In the genomic region with DNA sequence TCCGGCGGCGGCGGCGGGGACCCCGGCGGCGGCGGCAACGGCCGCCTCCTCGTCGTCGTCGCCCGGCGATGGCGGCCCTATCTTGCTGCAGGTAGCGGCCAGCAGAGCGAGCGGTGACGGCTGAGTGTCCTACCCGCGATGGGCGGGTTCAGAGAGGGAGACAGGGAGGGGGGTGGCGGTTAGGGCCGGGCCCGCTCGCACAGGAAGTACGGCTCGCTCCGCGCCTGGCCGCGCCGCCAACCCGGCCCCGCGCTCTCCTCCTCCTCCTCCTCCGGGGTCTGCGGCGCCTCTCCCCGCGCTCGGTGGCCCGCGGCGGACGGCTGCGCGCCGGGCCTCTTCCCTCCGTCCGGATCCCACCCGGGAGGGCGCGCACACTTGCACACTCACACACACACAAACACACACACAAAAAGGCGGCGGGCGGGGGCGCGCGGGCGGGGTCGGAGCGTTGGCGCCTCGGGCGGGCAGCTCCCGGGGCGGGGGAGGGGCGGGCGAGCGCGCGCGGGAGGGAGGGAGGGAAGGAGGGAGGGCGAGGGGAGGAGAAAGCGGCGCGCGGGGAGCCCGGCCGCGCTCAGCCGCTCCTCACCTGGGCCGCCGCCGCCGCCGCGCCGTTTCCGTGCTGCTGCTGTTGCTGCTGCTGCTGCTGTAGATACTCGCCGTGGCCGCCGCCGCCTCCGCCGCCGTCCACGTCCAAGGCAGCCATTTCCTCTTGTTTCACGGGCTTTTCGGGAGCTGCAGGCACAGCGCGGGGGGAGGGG, we compare ENCODE assay signal across 8 mouse cellular contexts. TPM values are rescaled to one million over a fixed set of nuclear protein-coding genes. Genes with fewer than 3 reads are reported as not detected.
DNase-seq lines count a peak whose midpoint lies in the region; ATAC-seq and TF ChIP-seq lines count a peak whose summit lies in the region.

No protein-coding gene starts in this region.

- no peaks in the 10 kb centered on the region for H3K27me3 ChIP-seq in heart, embryonic 12.5 days (replicated peaks)
- H3K27me3 ChIP-seq in kidney, postnatal 0 days (ENCODE audit: insufficient read depth, low read length): no peaks in the 10 kb centered on the region
- H3K27me3 ChIP-seq in liver, embryonic 11.5 days (replicated peaks; ENCODE audit: control insufficient read depth, insufficient read depth, low read length): no peaks in the 10 kb centered on the region
- H3K27me3 ChIP-seq in splenic B cell, adult 2 months (ENCODE audit: control insufficient read depth, insufficient read depth, low read length, poor library complexity, severe bottlenecking): no peaks in the 10 kb centered on the region

- H3K4me1 ChIP-seq in heart, embryonic 12.5 days (replicated peaks): peaks cover 9% of the 10 kb centered on the region
- 0 out of 2 replicates have a peak, but pooled peaks cover 3% of the 10 kb centered on the region for H3K4me1 ChIP-seq in kidney, postnatal 0 days (replicated peaks; ENCODE audit: insufficient read depth, low read length)
- H3K4me1 ChIP-seq in liver, embryonic 11.5 days (replicated peaks; ENCODE audit: control insufficient read depth, insufficient read depth, low read length): peaks cover 20% of the 10 kb centered on the region

- DNase-seq in CD4-positive helper T cell, adult 2 months (ENCODE audit: low read depth, low spot score): peak; percentile 96
- DNase-seq in brain, embryonic 14.5 days (ENCODE audit: low read depth): peak; percentile 94
- peak; percentile 92 for DNase-seq in kidney, postnatal 0 days (ENCODE audit: low spot score)
- DNase-seq in liver, embryonic 11.5 days (ENCODE audit: low spot score): peak; percentile 95
- peak; percentile 93 for DNase-seq in naive thymus-derived CD4-positive, alpha-beta T cell, adult 2 months (ENCODE audit: low read depth)
- DNase-seq in splenic B cell, adult 2 months (ENCODE audit: low read depth, low spot score): peak; percentile 93

- peak overlapping the region; percentile 79 for H3K4me3 ChIP-seq in heart, embryonic 12.5 days
- peak overlapping the region; percentile 97 for H3K4me3 ChIP-seq in kidney, postnatal 0 days (replicated peaks; ENCODE audit: low read depth, low read length)
- H3K4me3 ChIP-seq in liver, embryonic 11.5 days (ENCODE audit: low read depth, low read length): peak overlapping the region; percentile 99

- H3K27ac ChIP-seq in heart, embryonic 12.5 days (ENCODE audit: poor library complexity, severe bottlenecking): peak overlapping the region; percentile 100
- H3K27ac ChIP-seq in kidney, postnatal 0 days: peak overlapping the region; percentile 100
- H3K27ac ChIP-seq in liver, embryonic 11.5 days (ENCODE audit: low read depth, low read length): peak overlapping the region; percentile 100

- no peaks in the 10 kb centered on the region for H3K9me3 ChIP-seq in heart, embryonic 12.5 days (replicated peaks)
- no peaks in the 10 kb centered on the region for H3K9me3 ChIP-seq in kidney, postnatal 0 days (replicated peaks; ENCODE audit: low read length)
- H3K9me3 ChIP-seq in liver, embryonic 11.5 days (ENCODE audit: control insufficient read depth, low read length): no peaks in the 10 kb centered on the region

- peak overlapping the region; percentile 58 for H3K4me2 ChIP-seq in heart, embryonic 12.5 days
- peak overlapping the region; percentile 58 for H3K4me2 ChIP-seq in kidney, postnatal 0 days (ENCODE audit: low read length)
- peak overlapping the region; percentile 92 for H3K4me2 ChIP-seq in liver, embryonic 11.5 days

- ATAC-seq in erythroblast, adult 5-6 weeks (replicated peaks; ENCODE audit: low FRiP score, poor library complexity, severe bottlenecking): peak; percentile 66
- peak; percentile 84 for ATAC-seq in heart, embryonic 12.5 days (ENCODE audit: insufficient number of reproducible peaks, low FRiP score)
- ATAC-seq in kidney, postnatal 0 days (replicated peaks; ENCODE audit: low FRiP score, low read depth): peak; percentile 83
- peak; percentile 85 for ATAC-seq in liver, embryonic 11.5 days (replicated peaks; ENCODE audit: low FRiP score)

- H3K36me3 ChIP-seq in heart, embryonic 12.5 days: no peaks in the 10 kb centered on the region
- H3K36me3 ChIP-seq in kidney, postnatal 0 days (ENCODE audit: insufficient read depth, low read length): no peaks in the 10 kb centered on the region
- H3K36me3 ChIP-seq in liver, embryonic 11.5 days (ENCODE audit: control insufficient read depth, insufficient read depth, low read length): no peaks in the 10 kb centered on the region
- no peaks in the 10 kb centered on the region for H3K36me3 ChIP-seq in splenic B cell, adult 2 months (ENCODE audit: control insufficient read depth, insufficient read depth, low read length, poor library complexity, severe bottlenecking)

- no peak for TF ChIP-seq CTCF in brain, embryonic 14.5 days (IDR thresholded peaks at IDR 0.05; ENCODE audit: borderline replicate concordance, extremely low read depth, insufficient read depth, insufficient read length)
- TF ChIP-seq CTCF in kidney, postnatal 0 days (IDR thresholded peaks at IDR 0.05; ENCODE audit: low read depth): no peak

- 2% methylated on average over 80 of the region's 107 CpGs for WGBS in heart, embryonic 12.5 days
- WGBS in kidney, postnatal 0 days: 3% methylated on average over 64 of the region's 107 CpGs
- WGBS in liver, embryonic 11.5 days: 0% methylated on average over 62 of the region's 107 CpGs

- peak; percentile 70 for TF ChIP-seq POLR2A in brain, embryonic 14.5 days (IDR thresholded peaks at IDR 0.05; ENCODE audit: borderline replicate concordance, extremely low read depth, insufficient read depth, insufficient read length, poor library complexity, severe bottlenecking)

- H3K9ac ChIP-seq in heart, embryonic 12.5 days: peak overlapping the region; percentile 100
- H3K9ac ChIP-seq in kidney, postnatal 0 days (ENCODE audit: low read depth, low read length): peak overlapping the region; percentile 99
- peak overlapping the region; percentile 100 for H3K9ac ChIP-seq in liver, embryonic 11.5 days (ENCODE audit: low read depth, low read length)

RNA-seq across cellular contexts. Expression of a gene that starts 1.2 kb away (rescaled TPM):
- polyA plus RNA-seq in brain, embryonic 14.5 days (2012; rRNA removed): 40.7 and 41.7 TPM in 2 replicates
- total RNA-seq in erythroblast, adult 5-6 weeks (2015; ENCODE audit: low replicate concordance): 55.8 and 86.7 TPM in 2 replicates
- total RNA-seq in erythroblast, adult 5-6 weeks (2017; ENCODE audit: low replicate concordance): 115 and 140 TPM in 2 replicates
- polyA plus RNA-seq in heart, embryonic 12.5 days (2016; fragmentation: Nextera tagmentation; extraction: Ambion mirVana): 43.8 and 44.6 TPM in 2 replicates
- polyA plus RNA-seq in kidney, postnatal 0 days (2015; fragmentation: Nextera tagmentation; extraction: Ambion mirVana): 40.5 and 41.3 TPM in 2 replicates
- 49.6 and 50.6 TPM in 2 replicates for polyA plus RNA-seq in liver, embryonic 11.5 days (2014; fragmentation: Nextera tagmentation; extraction: Ambion mirVana)

RNA-seq across cellular contexts. Expression of a gene that starts 7.4 kb away (rescaled TPM):
- polyA plus RNA-seq in brain, embryonic 14.5 days (2012; rRNA removed): not detected in 2 replicates
- total RNA-seq in erythroblast, adult 5-6 weeks (2015; ENCODE audit: low replicate concordance): not detected in 2 replicates
- total RNA-seq in erythroblast, adult 5-6 weeks (2017; ENCODE audit: low replicate concordance): not detected in 2 replicates
- not detected in 2 replicates for polyA plus RNA-seq in heart, embryonic 12.5 days (2016; fragmentation: Nextera tagmentation; extraction: Ambion mirVana)
- polyA plus RNA-seq in kidney, postnatal 0 days (2015; fragmentation: Nextera tagmentation; extraction: Ambion mirVana): not detected in 2 replicates
- not detected in 2 replicates for polyA plus RNA-seq in liver, embryonic 11.5 days (2014; fragmentation: Nextera tagmentation; extraction: Ambion mirVana)

Comparison
In these comparisons a context has a peak if more than half of its experiments do, and no peak if none do; other contexts are left out.
1. Peak in every context shown above with its lines: DNase-seq, ATAC-seq, H3K4me3 ChIP-seq and H3K27ac ChIP-seq.